Mouse (Mus musculus): ENCODE data around the gene Fstl1.

DNA sequence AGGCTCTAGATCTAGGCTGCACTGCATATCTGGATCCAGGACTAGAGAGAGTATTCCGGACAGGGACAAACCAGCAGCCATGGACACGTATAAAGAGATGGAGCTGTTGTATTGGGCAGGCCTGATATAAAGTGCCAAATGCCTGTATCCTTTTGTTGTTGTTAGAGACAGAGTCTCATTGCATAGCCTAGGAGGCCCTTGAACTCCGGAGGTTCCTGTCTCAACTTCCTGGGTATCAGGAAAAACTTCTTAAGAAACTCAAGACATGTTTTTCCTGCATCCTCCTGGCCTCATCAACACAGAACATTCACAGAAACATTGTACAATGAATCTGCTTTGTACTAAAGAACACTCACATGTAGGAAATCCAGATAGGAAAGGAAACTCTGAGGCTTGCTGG, 70.4 kb downstream of the Fstl1 start:
- TF ChIP-seq HCFC1 (IDR thresholded peaks at IDR 0.05; ENCODE audit: borderline replicate concordance, insufficient read depth, low read length) (no peak), CHD2 (IDR thresholded peaks at IDR 0.05; ENCODE audit: low read depth, low read length) (no peak)
